Mouse (Mus musculus) hindbrain, embryonic 16.5 days (tissue): Measurements from ENCODE around the gene Gm9964. TPM values are rescaled to one million over a fixed set of nuclear protein-coding genes. Genes with fewer than 3 reads are reported as not detected.

Experiments used
- polyA plus RNA-seq: library from polyadenylated mRNA; unstranded; fragments of >200 nt; fragmentation: Nextera tagmentation; extraction: Ambion mirVana; gene quantifications from 2 replicates; pipeline ENCODE4 v1.2.1, GENCODE M21; 2015

Gene Gm9964
- polyA plus RNA-seq, 1 experiment from 2014 or later = not detected

Other genes with a start within 250 kb of the Gm9964 start
- 4.4 and 6.1 TPM in 2 replicates for gene Ksr1, start 150.5 kb downstream of the Gm9964 start, polyA plus RNA-seq
- 380 and 432 TPM in 2 replicates for gene Wsb1, start 42.2 kb downstream of the Gm9964 start, polyA plus RNA-seq
- gene Nf1, start 42.8 kb upstream of the Gm9964 start, polyA plus RNA-seq = 5.1 TPM in 2 replicates
- gene Omg, start 207.2 kb upstream of the Gm9964 start, polyA plus RNA-seq = 12.5 and 17.1 TPM in 2 replicates
- 0.36 TPM in 1 of 2 replicates, not detected in the other for gene Evi2b, start 226.9 kb upstream of the Gm9964 start, polyA plus RNA-seq
- 0.39 and 0.61 TPM in 2 replicates for gene Evi2, start 233.7 kb upstream of the Gm9964 start, polyA plus RNA-seq
- gene Evi2a, start 233.7 kb upstream of the Gm9964 start, polyA plus RNA-seq = 3.1 TPM in 2 replicates